Mouse (Mus musculus) left cerebral cortex, postnatal 10 days (tissue): ENCODE measurements at regions not wholly inside any gene's neighbourhood (a gene's known extent, or its start where the extent isn't known, plus 50 kb on each side); places are given as distances from the start of the nearest gene placed in this dataset.

Source experiments
- DNase-seq, 2 experiments: peaks; one replicate each; pipeline ENCODE4 v3.0.0; 2021 to 2022; ENCODE audit warnings: low spot score in 2 of 2, mixed read lengths in 1 of 2; ENCODE audit errors: extremely low spot score in 1 of 2
- intact Hi-C: fragments of 180-260 bp; cut with DNase I; formaldehyde crosslinking; loops from one replicate; pipeline ENCODE4 v1.15.1; 2025

- no peak for DNase-seq
These were observed 180.3 kb upstream of the Lrig3 start for GRCm38 (mm10) chr10:125785448-125786196.

DNA sequence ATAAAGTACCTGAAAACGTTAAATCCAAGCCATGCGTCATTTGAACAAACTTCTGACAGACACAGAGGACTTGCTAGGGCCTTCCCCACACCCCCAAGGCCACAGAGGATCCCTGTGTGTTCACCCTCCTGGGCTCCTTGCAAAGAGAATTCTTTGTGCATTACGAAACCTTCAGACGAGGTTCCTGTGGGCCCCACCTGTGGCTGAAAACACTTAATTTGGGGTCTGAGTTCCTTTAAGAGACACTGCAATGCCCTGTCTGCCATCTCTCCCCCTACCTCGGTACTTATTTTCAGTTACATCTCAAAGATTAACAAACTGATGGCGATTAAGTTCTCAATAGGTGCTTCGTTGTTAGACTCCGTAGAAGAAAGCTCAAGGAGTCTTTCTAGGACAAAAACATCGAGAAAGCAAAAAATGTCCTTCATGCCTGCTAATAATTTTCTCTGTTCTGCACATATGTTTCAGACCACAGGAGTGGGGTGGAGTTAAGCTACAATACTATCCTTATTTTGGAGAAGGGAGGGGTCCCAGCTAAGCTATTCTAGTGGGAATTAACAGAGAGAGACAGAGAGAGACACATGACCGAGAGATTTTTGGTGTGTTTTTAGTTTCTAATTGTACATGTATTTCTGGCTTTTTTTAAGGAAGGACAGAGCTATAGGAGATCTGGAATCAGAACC is 179.6 kb upstream of the Lrig3 start:
- DNase-seq = peak in 1 of 2 experiments; percentile 15
- intact Hi-C loops = loop anchor here (5.0 kb wide), 1 partner anchor 546 kb away; no protein-coding TSS in a partner anchor

More at GRCm38 (mm10) chr10:125785448-125786196, 180.3 kb upstream of the Lrig3 start:
- intact Hi-C loops = loop anchor here (5.0 kb wide), 1 partner anchor 547 kb away; no protein-coding TSS in a partner anchor

GRCm38 (mm10) chr10:125786880-125787337 is 179.1 kb upstream of the Lrig3 start:
- DNase-seq = peak in 1 of 2 experiments; percentile 43
- intact Hi-C loops = loop anchor here (5.0 kb wide), 1 partner anchor 545 kb away; no protein-coding TSS in a partner anchor

- DNase-seq = no peak
- intact Hi-C loops = loop anchor here (5.0 kb wide), 1 partner anchor 545 kb away; no protein-coding TSS in a partner anchor
These were observed 178.4 kb upstream of the Lrig3 start for GRCm38 (mm10) chr10:125787441-125788060.

DNA sequence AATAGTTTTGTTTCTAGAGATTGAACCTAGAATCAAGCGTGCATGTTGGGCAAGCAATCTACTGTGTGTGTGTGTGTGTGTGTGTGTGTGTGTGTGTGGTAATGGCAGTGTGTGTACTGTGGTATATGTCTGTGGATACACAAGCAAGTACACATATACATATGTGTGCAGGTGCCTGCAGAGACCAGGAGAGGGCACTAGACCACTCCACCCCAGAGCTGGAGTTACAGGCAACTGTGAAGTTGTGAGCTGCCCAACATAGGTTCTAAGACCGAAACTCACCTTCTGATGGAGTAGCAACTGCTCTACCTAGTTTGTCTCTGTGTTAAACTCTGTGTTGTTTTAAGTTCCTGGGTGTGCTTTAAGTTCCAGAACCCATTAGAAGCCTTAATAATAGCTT is 177.7 kb upstream of the Lrig3 start:
- DNase-seq = no peak
- intact Hi-C loops = loop anchor here (5.0 kb wide), 1 partner anchor 544 kb away; no protein-coding TSS in a partner anchor

DNA sequence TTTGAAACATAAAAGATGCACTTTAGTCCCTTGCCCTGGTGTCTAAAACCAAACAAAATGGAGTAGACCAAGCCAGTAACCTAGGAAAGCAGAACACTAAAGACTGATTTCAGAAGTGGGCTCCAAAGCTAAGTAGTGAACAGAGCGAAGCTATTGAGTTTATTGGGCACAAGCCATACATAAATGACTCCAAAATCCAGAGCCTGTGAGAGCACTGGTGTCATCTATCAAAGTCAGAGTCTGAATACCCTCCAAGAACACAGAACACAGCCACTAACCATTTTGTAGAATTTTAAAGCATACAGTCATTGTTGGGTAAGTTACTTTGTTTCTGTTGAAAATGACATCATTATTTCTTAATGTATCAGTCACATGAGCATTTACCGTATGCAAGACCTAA is 175.0 kb upstream of the Lrig3 start:
- intact Hi-C loops = no loop called here
- no peak for DNase-seq

DNA sequence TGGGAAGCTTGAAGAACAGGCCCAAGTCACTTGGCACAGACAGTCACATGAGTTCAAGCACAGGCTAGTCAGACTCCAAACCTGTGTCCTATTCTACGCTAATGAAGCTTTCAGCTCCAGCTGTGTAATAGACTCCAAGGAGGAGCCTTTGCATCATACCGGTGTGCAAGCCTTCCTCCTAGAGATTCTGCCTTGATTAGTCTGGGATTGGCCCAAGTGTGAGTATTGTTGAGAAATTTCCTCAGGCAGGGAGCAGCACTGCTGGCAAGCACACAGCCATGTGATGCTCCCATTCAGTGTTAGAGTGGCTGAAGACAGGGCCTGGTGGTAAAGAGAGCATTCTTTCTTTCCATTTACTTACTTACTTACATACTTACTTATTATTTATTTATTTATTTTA is 171.5 kb upstream of the Lrig3 start:
- intact Hi-C loops = no loop called here
- DNase-seq = no peak

DNA sequence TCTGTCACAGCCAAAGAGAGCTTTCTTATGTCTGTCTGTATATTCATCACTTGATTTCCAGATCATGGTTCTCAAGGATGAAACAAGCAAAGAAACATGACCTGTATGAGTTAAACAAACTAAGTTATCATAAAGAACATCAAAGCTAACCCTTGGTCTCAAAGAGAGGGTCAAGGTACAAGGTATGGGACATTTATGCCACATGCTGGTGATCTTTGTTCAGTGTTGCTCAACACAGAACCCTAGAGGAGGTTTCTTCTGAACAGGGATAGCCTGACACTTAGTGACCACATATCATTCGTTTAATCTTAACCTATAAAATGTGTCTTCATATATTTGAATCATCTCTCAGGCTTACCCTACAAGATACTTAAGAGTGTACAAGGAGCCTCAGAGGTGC is 170.6 kb upstream of the Lrig3 start:
- no peak for DNase-seq
- intact Hi-C loops = no loop called here

GRCm38 (mm10) chr10:125798678-125799077 is 167.3 kb upstream of the Lrig3 start:
- peak in 1 of 2 experiments; percentile 20 for DNase-seq
- intact Hi-C loops = no loop called here

DNA sequence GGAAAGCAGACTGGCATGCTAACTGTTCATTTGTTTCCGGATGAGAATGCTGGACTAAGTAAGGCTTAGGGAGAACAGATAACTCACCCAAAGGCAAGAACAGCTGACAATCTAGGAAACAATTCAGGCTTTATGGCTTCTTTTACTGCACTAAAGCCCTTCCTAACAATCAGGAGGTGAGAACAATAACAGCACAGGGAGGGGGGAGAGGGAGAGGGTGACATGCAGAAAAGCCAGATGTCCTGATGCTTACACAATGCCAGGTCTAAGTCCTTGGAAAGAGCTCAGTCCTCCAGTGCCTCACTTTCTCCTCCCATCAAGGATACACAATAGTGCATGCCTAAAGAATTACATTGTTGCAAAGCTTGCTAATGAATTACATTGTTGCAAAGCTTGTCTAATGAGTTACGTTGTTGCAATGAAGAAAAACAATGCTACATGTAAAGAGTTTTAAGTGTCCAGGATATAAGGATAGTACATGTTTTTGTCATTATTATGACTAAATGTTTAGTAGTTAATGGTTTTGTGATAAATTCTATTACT is 165.3 kb upstream of the Lrig3 start:
- DNase-seq = no peak
- intact Hi-C loops = no loop called here

DNA sequence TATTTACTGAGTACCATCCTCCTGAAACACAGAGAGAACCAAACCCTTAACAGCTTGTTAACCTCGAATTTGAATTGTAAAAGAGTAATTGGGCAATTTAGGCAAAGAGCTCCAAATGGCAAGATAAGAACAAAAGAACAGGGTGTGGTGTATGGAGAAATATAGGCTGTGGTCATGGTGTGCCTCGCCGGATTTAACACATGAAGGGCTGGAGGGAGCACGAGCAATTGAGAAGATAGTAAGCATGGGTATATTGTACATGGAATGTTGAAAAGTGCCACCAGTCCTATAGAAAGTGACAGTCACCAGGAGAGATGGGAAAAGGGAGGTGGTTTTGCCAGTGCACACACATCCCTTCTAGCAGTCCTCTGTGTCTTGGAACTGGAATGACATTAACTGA is 164.5 kb upstream of the Lrig3 start:
- intact Hi-C loops = no loop called here
- DNase-seq = no peak

DNA sequence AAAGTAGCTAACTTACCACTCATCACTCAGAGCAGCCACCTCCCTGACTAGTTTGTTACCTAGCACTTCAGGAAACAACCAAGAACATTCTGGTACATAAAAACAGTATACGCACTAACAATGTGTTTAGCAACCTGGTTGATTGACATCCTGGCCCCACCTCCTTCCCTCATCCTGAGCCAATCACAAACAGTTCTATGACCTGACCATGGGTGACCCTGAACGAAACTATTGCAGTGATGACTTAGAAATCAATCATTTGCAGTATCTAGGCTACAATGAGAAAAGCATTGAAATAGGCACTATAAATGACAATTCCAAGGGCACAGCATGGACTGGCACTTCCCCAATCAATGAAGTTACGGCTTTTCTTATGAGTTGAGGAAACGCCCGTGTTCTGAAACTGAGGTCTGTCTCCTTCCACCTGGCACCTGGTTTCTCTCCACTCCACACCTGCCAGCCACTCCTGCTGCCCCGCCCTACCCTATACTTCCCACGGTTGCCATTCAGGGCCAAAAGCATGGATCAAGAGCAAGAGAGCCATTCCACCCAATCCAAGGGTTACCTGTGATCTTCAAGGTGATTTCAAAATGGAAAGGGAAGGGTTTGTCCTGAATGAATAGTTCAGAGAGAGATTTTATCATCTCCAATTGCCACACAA is 162.9 kb upstream of the Lrig3 start:
- intact Hi-C loops = no loop called here
- DNase-seq = no peak

DNA sequence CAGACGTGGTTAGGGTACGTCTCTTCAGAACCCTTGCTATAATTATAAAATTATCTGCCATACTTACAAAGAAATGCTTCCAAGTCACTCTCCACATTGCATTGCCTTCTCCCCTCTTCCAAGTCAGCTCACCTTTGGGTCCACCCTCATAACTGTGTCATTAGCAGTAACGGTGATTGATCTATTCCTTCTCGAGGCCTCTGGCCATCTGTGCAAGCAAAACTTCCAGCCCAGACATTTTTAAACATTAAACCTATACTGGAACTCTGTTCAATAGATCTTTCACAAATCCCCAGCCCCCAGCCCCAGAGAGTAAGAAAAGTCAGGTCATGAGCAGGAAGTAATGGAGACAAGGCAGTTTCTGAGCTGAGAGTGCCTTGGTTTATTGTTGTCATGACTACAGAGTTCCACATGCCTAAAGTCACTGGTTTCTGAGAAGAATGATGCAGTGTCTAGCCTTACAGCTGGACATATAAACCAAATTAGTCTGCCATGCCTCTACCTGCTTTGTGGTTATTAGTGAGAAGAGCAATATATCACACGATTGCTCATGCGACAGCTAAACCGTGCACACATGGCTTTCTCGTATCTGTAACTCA is 156.1 kb upstream of the Lrig3 start:
- DNase-seq = no peak
- intact Hi-C loops = no loop called here

- intact Hi-C loops = no loop called here
- no peak for DNase-seq
These were observed 155.4 kb upstream of the Lrig3 start for GRCm38 (mm10) chr10:125810590-125810989.

DNA sequence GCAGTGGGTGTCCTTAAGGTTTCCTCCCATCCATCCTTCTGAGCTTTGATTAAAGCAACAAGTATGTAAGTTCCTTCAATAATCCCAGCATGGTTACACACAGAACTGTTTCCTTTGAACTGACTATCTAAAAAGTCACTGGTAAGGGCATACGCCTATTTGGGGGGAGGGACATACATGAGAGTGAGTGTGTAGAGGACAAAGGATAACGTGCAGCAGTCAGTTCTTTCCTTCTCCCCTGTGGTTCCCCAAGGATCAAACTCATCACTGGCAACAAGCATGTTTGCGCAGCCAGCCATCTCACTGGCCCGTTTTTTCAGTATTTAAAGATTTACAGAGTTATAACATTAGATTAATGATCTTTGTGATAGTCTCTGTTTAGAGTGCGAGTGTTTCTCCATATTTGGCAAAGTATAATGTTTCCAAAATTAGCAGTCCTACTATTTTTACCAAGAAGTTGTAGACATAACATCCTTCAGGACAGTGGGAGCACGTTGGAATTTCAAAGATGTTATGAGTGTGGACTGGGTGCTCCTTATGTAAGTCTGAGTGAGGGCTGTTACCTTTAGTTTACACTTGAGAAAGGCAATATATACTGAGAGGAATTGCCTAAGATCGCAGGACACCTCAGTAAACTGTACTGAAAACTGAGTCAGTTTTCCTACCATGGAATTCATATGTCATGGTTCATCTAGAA is 151.6 kb upstream of the Lrig3 start:
- no peak for DNase-seq
- intact Hi-C loops = no loop called here

DNA sequence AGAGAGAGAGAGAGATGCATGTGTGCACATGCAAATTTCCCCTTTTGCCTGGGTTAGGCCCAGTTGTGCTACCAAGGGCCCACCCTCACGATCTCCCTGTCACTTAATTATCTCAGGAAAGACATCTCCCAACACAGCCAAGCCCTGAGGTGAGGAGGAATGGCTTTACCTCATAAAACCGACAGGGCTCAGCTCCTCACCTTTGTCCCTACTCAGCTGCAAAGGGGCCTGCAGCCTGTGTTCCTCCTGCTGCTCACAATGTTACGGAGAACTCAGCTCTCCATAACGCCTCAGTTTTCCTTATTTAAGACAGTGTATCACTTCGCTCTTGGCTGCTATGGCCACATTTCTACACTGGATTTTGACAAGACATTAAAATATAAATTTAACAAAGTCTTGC is 133.8 kb upstream of the Lrig3 start:
- DNase-seq = no peak
- intact Hi-C loops = no loop called here

DNA sequence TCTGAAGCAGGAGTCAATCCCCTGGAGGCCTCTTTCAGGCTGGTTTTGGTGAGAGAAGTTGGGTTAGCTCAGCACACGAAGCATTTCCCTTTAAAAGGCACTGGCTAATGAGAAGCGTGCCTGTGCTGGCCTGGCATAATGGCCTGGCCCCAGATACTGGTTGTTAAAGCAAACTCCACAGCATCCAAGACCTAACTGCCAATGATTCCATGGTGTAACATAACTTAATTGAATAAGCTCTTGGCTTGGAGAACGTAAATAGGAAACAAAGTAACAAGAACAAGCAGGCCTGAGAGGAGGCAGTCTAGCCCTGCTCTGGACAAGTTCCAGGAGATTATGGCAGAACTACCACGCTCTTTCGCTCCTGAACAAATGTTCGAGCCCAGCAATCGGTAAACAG is 133.2 kb upstream of the Lrig3 start:
- no peak for DNase-seq
- intact Hi-C loops = no loop called here

DNA sequence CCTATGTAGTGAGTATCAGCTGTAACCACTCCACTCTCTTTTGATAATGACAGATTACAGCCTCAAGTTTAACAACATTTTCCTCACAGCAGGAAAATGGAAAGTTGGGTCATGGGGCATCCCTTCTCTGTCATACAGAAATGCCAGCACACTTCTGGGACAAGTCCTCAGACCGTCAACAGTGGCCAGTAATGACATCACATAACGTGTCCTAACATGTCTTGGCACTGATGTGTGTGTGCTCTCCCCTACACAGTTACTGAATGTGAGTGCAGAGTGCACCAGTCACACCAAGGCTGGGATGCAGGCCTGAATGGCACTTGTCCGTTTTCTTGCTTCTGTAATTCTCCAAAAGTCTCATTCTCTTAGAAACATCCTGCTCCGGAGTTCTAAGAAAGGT is 132.0 kb upstream of the Lrig3 start:
- intact Hi-C loops = no loop called here
- DNase-seq = no peak
